Mouse (Mus musculus) neural tube, embryonic 12.5 days (tissue): Measurements from ENCODE around the gene Rpl41. TPM values are rescaled to one million over a fixed set of nuclear protein-coding genes. Genes with fewer than 3 reads are reported as not detected.
"Not testable (repeated sequence)": the region's sequence is repeated elsewhere in the genome, so short reads cannot be mapped to it uniquely, and the experiment has no call there.

ENCODE experiments used
- ATAC-seq: fragments of 200-750 bp; cut with Nextera tagmentation; 2 replicates; pipeline ENCODE4 v1.8.0; 2017; ENCODE audit warnings: low read depth, mild to moderate bottlenecking, moderate TSS enrichment, moderate library complexity; ENCODE audit not compliant: low FRiP score
- H3K27ac ChIP-seq: fragments of 300-500 bp; sonication (generic); 2 replicates; pipeline ENCODE4 v1.5.1; 2016
- H3K27me3 ChIP-seq: fragments of 300-500 bp; sonication (generic); replicated peaks from 2 replicates; pipeline ENCODE4 v1.6.1; 2016; ENCODE audit warnings: mild to moderate bottlenecking
- H3K36me3 ChIP-seq: fragments of 300-500 bp; sonication (generic); 2 replicates; pipeline ENCODE4 v1.6.1; 2016; ENCODE audit warnings: mild to moderate bottlenecking
- H3K4me1 ChIP-seq: fragments of 300-500 bp; sonication (generic); 2 replicates; pipeline ENCODE4 v1.6.1; 2016
- H3K4me2 ChIP-seq: fragments of 300-500 bp; sonication (generic); replicated peaks from 2 replicates; pipeline ENCODE4 v1.6.1; 2016; ENCODE audit warnings: mild to moderate bottlenecking
- H3K4me3 ChIP-seq: fragments of 300-500 bp; sonication (generic); 2 replicates; pipeline ENCODE4 v1.5.1; 2016
- H3K9ac ChIP-seq: fragments of 300-500 bp; sonication (generic); 2 replicates; pipeline ENCODE4 v1.6.1; 2016; ENCODE audit warnings: mild to moderate bottlenecking
- H3K9me3 ChIP-seq: fragments of 300-500 bp; sonication (generic); 2 replicates; pipeline ENCODE4 v1.6.1; 2016; ENCODE audit warnings: mild to moderate bottlenecking
- WGBS: fragments of 180-500 bp; shearing (Covaris S2); methylation state at CpG from one replicate; pipeline ENCODE4 v1.1.7; 2016; 5-methylcytosine and 5-hydroxymethylcytosine counted together
- polyA plus RNA-seq: library from polyadenylated mRNA; unstranded; fragments of >200 nt; fragmentation: Nextera tagmentation; extraction: Ambion mirVana; gene quantifications from 2 replicates; pipeline ENCODE4 v1.2.1, GENCODE M21; 2016

Rpl41 gene
- polyA plus RNA-seq, 1 experiment from 2014 or later: 2,521 TPM

DNA sequence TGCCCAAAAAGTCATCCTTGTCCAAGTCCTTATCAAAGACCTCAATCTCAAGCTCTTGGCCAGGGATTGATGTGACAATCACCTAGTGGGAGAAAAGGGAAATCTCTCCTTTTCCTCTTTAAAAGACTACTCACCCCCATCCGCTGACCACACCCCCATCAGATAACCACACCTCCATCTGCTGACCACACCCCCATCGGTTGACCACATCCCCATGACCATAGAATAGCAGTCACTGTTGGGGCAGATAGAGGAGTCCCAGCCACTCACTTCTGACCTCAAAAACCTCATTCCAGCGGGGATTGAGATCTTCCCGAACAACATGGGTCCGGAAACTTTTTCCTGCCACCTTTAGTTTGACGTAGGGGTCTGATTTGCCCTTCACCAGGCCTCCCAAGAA is 32.4 kb downstream of the Rpl41 start:
- no peak overlapping the region for H3K27ac ChIP-seq
- H3K4me1 ChIP-seq: no peaks in the 10 kb centered on the region
- peaks cover 25% of the 10 kb centered on the region for H3K27me3 ChIP-seq
- H3K4me3 ChIP-seq: no peak overlapping the region
- H3K36me3 ChIP-seq: peaks cover 64% of the 10 kb centered on the region
- H3K9ac ChIP-seq: no peak overlapping the region
- H3K9me3 ChIP-seq: no peaks in the 10 kb centered on the region
- WGBS: 29% methylated on average over 6 of the region's 6 CpGs
- no peak for ATAC-seq
- H3K4me2 ChIP-seq: no peak overlapping the region

- Histone ChIP-seq H3K27ac (no peak overlapping the region), H3K4me1 (no peaks in the 10 kb centered on the region), H3K27me3 (peaks cover 25% of the 10 kb centered on the region), H3K4me2 (peak overlapping the region; percentile 24), H3K9ac (no peak overlapping the region), H3K4me3 (no peak overlapping the region), H3K9me3 (no peaks in the 10 kb centered on the region), H3K36me3 (peaks cover 69% of the 10 kb centered on the region)
- WGBS: 20% methylated on average over 20 of the region's 20 CpGs
- no peak for ATAC-seq
These were observed 33.1 kb downstream of the Rpl41 start for GRCm38 (mm10) chr10:128516029-128516428.

DNA sequence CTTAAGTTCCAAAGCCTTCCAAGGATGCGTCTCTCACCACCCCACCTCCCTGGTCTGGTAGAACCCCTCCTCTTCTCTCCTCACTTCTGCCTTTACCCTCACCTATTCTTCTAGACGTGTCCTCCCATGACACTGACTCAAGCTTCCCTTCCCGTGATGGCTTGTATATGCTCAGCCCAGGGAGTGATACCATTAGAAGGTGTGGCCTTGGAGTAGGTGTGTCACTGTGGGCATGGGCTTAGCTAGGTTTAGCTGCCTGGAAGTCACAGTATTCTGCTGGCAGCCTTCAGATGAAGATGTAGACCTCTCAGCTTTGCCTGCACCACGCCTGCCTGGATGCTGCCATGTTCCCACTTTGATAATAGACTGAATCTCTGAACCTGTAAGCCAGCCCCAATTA is 34.1 kb downstream of the Rpl41 start:
- Histone ChIP-seq H3K27me3 (peaks cover 25% of the 10 kb centered on the region), H3K4me1 (no peaks in the 10 kb centered on the region), H3K4me2 (no peak overlapping the region), H3K9ac (no peak overlapping the region), H3K9me3 (no peaks in the 10 kb centered on the region), H3K27ac (no peak overlapping the region), H3K4me3 (no peak overlapping the region), H3K36me3 (peaks cover 69% of the 10 kb centered on the region)
- 84% methylated on average over 4 of the region's 4 CpGs for WGBS
- no peak for ATAC-seq

- Histone ChIP-seq H3K27me3 (peaks cover 10% of the 10 kb centered on the region), H3K4me2 (no peak overlapping the region), H3K9ac (no peak overlapping the region), H3K4me1 (no peaks in the 10 kb centered on the region), H3K36me3 (peaks cover 53% of the 10 kb centered on the region), H3K27ac (no peak overlapping the region), H3K9me3 (no peaks in the 10 kb centered on the region), H3K4me3 (no peak overlapping the region)
- 87% methylated on average over 12 of the region's 12 CpGs for WGBS
- ATAC-seq: no peak
These were observed 37.3 kb downstream of the Rpl41 start for GRCm38 (mm10) chr10:128511761-128512160.

- Histone ChIP-seq H3K9me3 (no peaks in the 10 kb centered on the region), H3K27ac (no peak overlapping the region), H3K36me3 (peaks cover 50% of the 10 kb centered on the region), H3K4me1 (no peaks in the 10 kb centered on the region), H3K27me3 (peaks cover 5% of the 10 kb centered on the region), H3K9ac (no peak overlapping the region), H3K4me2 (no peak overlapping the region), H3K4me3 (no peak overlapping the region)
- ATAC-seq: no peak
- 94% methylated on average over 9 of the region's 9 CpGs for WGBS
These were observed 37.9 kb downstream of the Rpl41 start for GRCm38 (mm10) chr10:128511189-128511588.

GRCm38 (mm10) chr10:128510301-128510700 is 38.8 kb downstream of the Rpl41 start:
- Histone ChIP-seq H3K36me3 (peaks cover 41% of the 10 kb centered on the region), H3K27me3 (no peaks in the 10 kb centered on the region), H3K9ac (no peak overlapping the region), H3K4me1 (no peaks in the 10 kb centered on the region), H3K4me2 (no peak overlapping the region), H3K9me3 (no peaks in the 10 kb centered on the region), H3K4me3 (no peak overlapping the region), H3K27ac (no peak overlapping the region)
- 90% methylated on average over 11 of the region's 11 CpGs for WGBS
- ATAC-seq: no peak

DNA sequence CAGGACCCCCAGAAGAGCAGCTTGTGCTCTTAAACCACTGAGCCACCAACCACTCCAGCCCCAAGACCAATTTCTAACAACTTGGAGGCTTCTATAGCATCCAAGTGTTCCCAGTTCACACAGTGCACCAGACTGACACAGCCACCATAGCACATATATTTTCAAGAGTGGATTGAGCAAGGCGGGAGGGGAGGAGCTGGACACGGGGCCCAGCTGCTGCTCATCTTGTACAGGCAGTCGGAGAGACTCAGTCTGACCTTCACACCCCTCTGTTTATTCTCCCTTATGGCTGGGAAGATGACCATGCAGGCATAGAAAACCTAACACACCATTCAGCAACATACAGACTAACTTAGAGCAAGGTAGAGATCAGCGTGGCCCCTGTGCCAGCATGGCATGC is 39.3 kb downstream of the Rpl41 start:
- Histone ChIP-seq H3K4me3 (no peak overlapping the region), H3K9me3 (no peaks in the 10 kb centered on the region), H3K27me3 (no peaks in the 10 kb centered on the region), H3K4me2 (no peak overlapping the region), H3K27ac (no peak overlapping the region), H3K36me3 (peaks cover 37% of the 10 kb centered on the region), H3K9ac (no peak overlapping the region), H3K4me1 (no peaks in the 10 kb centered on the region)
- WGBS: 79% methylated on average over 4 of the region's 4 CpGs
- no peak for ATAC-seq

DNA sequence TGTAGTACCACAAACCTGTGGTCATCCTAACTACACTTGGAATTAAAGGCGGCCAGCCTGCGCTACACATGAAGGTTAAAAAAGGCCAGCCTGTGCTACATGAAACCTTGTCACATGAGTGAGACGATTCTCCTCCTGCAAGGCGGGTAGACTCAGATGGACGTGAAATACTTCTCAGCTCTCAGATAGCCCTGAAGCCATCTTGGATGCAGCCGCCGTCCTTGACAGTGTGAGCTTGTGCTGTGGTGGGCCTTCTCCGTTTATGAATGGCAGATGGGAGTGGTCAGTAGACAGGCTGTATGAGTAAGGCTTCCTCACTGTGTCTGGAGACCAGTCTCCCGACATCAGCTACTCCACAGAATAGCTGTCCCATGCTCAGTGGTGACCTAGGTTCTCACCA is 39.9 kb downstream of the Rpl41 start:
- WGBS: 89% methylated on average over 9 of the region's 9 CpGs
- ATAC-seq: no peak
- Histone ChIP-seq H3K27ac (no peak overlapping the region), H3K4me3 (no peak overlapping the region), H3K9ac (no peak overlapping the region), H3K36me3 (peaks cover 35% of the 10 kb centered on the region), H3K4me2 (no peak overlapping the region), H3K4me1 (no peaks in the 10 kb centered on the region), H3K27me3 (no peaks in the 10 kb centered on the region), H3K9me3 (no peaks in the 10 kb centered on the region)

DNA sequence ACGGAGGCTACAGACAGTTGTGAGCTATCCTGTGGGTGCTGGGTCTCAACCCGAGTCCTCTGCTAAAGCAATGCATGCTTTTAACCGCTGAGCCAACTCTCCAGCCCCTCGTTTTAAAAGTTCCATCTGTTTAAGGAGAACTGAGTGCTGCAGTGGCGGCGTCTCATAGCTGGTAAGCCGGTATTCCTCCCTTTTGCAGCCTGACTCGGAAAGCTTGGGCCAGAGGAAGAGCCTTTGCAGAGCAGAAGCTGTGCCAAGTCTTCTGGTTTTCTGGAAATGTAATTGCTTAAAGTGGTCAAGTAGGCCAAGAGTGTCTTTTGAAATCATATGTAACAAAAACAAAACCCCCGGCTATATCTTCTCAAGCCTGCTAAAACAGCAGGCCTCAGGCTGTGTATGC is 40.8 kb downstream of the Rpl41 start:
- Histone ChIP-seq H3K27me3 (no peaks in the 10 kb centered on the region), H3K4me3 (no peak overlapping the region), H3K27ac (no peak overlapping the region), H3K4me2 (no peak overlapping the region), H3K9me3 (no peaks in the 10 kb centered on the region), H3K9ac (no peak overlapping the region), H3K36me3 (peaks cover 33% of the 10 kb centered on the region), H3K4me1 (no peaks in the 10 kb centered on the region)
- no peak for ATAC-seq
- 80% methylated on average over 9 of the region's 9 CpGs for WGBS

GRCm38 (mm10) chr10:128505974-128506373 is 43.1 kb downstream of the Rpl41 start:
- no peaks in the 10 kb centered on the region for H3K9me3 ChIP-seq
- peaks cover 14% of the 10 kb centered on the region for H3K36me3 ChIP-seq
- WGBS: 95% methylated on average over 14 of the region's 14 CpGs
- H3K27me3 ChIP-seq: no peaks in the 10 kb centered on the region
- no peak overlapping the region for H3K27ac ChIP-seq
- H3K4me2 ChIP-seq: no peak overlapping the region
- no peak overlapping the region for H3K9ac ChIP-seq
- no peak for ATAC-seq
- no peak overlapping the region for H3K4me3 ChIP-seq
- no peaks in the 10 kb centered on the region for H3K4me1 ChIP-seq

- H3K27me3 ChIP-seq, H3K4me2 ChIP-seq, H3K36me3 ChIP-seq, H3K9ac ChIP-seq, H3K4me3 ChIP-seq, H3K27ac ChIP-seq, H3K4me1 ChIP-seq, ATAC-seq, H3K9me3 ChIP-seq: not testable (repeated sequence)
- 90% methylated on average over 5 of the region's 5 CpGs for WGBS
These were observed 43.8 kb downstream of the Rpl41 start for GRCm38 (mm10) chr10:128505371-128505667.

GRCm38 (mm10) chr10:128504641-128505370 is 44.3 kb downstream of the Rpl41 start:
- Histone ChIP-seq H3K9ac (no peak overlapping the region), H3K27ac (no peak overlapping the region), H3K9me3 (no peaks in the 10 kb centered on the region), H3K4me1 (no peaks in the 10 kb centered on the region), H3K36me3 (peaks cover 4% of the 10 kb centered on the region), H3K27me3 (no peaks in the 10 kb centered on the region), H3K4me2 (0 out of 2 replicates have a peak overlapping the region, but pooled peaks have one; percentile 16), H3K4me3 (no peak overlapping the region)
- no peak for ATAC-seq
- 86% methylated on average over 9 of the region's 9 CpGs for WGBS

DNA sequence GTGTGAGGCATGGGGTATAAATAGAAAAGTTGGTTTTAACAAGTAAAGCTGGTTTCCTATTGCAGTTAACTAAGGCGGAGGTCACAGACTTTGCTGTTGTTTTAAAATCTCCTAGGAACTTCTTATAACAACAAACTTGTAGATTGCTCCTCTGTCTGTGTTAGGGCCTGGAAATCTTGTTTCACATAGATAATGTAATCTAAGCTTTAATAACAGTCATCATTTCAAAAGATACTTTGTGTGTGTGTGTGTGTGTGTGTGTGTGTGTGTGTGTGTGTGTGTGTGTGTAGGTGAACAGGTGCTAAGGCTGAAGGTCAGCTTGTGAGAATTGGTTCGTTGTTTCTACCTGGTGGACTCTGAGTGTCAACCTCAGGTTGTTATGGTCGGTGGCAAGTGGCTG is 45.1 kb downstream of the Rpl41 start:
- Histone ChIP-seq H3K9me3 (no peaks in the 10 kb centered on the region), H3K4me2 (no peak overlapping the region), H3K9ac (no peak overlapping the region), H3K4me3 (no peak overlapping the region), H3K27me3 (no peaks in the 10 kb centered on the region), H3K4me1 (peaks cover 6% of the 10 kb centered on the region), H3K36me3 (no peaks in the 10 kb centered on the region; the same call in 1 of the 2 replicates), H3K27ac (no peak overlapping the region)
- no peak for ATAC-seq
- 92% methylated on average over 3 of the region's 3 CpGs for WGBS
